Mouse (Mus musculus) forebrain, embryonic 11.5 days (tissue): ENCODE data around the gene Fcrlb. TPM values are rescaled to one million over a fixed set of nuclear protein-coding genes. Genes with fewer than 3 reads are reported as not detected.

Source experiments
- ATAC-seq: fragments of 200-750 bp; cut with Nextera tagmentation; replicated peaks from 2 replicates; pipeline ENCODE4 v1.8.0; 2017; ENCODE audit warnings: moderate TSS enrichment; ENCODE audit not compliant: low FRiP score
- DNase-seq: peaks from one replicate; pipeline ENCODE4 v3.0.0-alpha.2; 2017; ENCODE audit warnings: low spot score
- H3K27ac ChIP-seq: fragments of 300-500 bp; sonication (generic); 2 replicates; pipeline ENCODE4 v1.5.1; 2014; ENCODE audit warnings: low read depth, low read length
- H3K27me3 ChIP-seq: fragments of 300-500 bp; sonication (generic); 2 replicates; pipeline ENCODE4 v1.6.1; 2014; ENCODE audit warnings: mild to moderate bottlenecking, low read length, mixed read lengths; ENCODE audit not compliant: control insufficient read depth, insufficient read depth
- H3K36me3 ChIP-seq: fragments of 300-500 bp; sonication (generic); 2 replicates; pipeline ENCODE4 v1.6.1; 2014; ENCODE audit warnings: mild to moderate bottlenecking, low read length, moderate library complexity, mixed read lengths; ENCODE audit not compliant: control insufficient read depth, insufficient read depth
- H3K4me1 ChIP-seq: fragments of 300-500 bp; sonication (generic); replicated peaks from 2 replicates; pipeline ENCODE4 v1.6.1; 2014; ENCODE audit warnings: low read length, mixed read lengths; ENCODE audit not compliant: control insufficient read depth, insufficient read depth
- H3K4me2 ChIP-seq: fragments of 300-500 bp; sonication (generic); 2 replicates; pipeline ENCODE4 v1.6.1; 2014; ENCODE audit warnings: low read depth, mild to moderate bottlenecking, low read length, moderate library complexity, mixed read lengths; ENCODE audit not compliant: severe bottlenecking
- H3K4me3 ChIP-seq: fragments of 300-500 bp; sonication (generic); 2 replicates; pipeline ENCODE4 v1.5.1; 2014; ENCODE audit warnings: low read depth, low read length
- H3K9ac ChIP-seq: fragments of 300-500 bp; sonication (generic); 2 replicates; pipeline ENCODE4 v1.6.1; 2014; ENCODE audit warnings: low read length
- H3K9me3 ChIP-seq: fragments of 300-500 bp; sonication (generic); 2 replicates; pipeline ENCODE4 v1.6.1; 2016; ENCODE audit warnings: low read length, mixed read lengths; ENCODE audit not compliant: control insufficient read depth
- WGBS: fragments of 180-500 bp; shearing (Covaris S2); extraction: QIAGEN DNeasy Blood & Tissue Kit; methylation state at CpG from one replicate; pipeline ENCODE4 v1.1.7; 2014; 5-methylcytosine and 5-hydroxymethylcytosine counted together
- polyA plus RNA-seq: library from polyadenylated mRNA; unstranded; fragments of >200 nt; fragmentation: Nextera tagmentation; extraction: Ambion mirVana; gene quantifications from 2 replicates; pipeline ENCODE4 v1.2.1, GENCODE M21; 2014

Fcrlb gene
- polyA plus RNA-seq, 1 experiment from 2014 or later = not detected

GRCm38 (mm10) chr1:170901536-170902238, 11.1 kb downstream of the Fcrlb start:
- peaks cover 6% of the 10 kb centered on the region for H3K27me3 ChIP-seq
- H3K4me1 ChIP-seq = no peaks in the 10 kb centered on the region
- H3K9me3 ChIP-seq = no peaks in the 10 kb centered on the region
- 0 out of 2 replicates have a peak overlapping the region, but pooled peaks have one; percentile 26 for H3K4me2 ChIP-seq
- DNase-seq = peak; percentile 93
- H3K4me3 ChIP-seq = no peak overlapping the region
- no peaks in the 10 kb centered on the region for H3K36me3 ChIP-seq
- ATAC-seq = peak; percentile 67; the same call in 1 of the 2 replicates
- H3K27ac ChIP-seq = no peak overlapping the region
- 24% methylated on average over 10 of the region's 10 CpGs for WGBS
- no peak overlapping the region for H3K9ac ChIP-seq

- WGBS = 39% methylated on average over 10 of the region's 10 CpGs
- no peaks in the 10 kb centered on the region for H3K36me3 ChIP-seq
- no peaks in the 10 kb centered on the region for H3K4me1 ChIP-seq
- ATAC-seq = no peak
- DNase-seq = no peak
- H3K9ac ChIP-seq = no peak overlapping the region
- no peaks in the 10 kb centered on the region; the same call in 1 of the 2 replicates for H3K27me3 ChIP-seq
- H3K4me3 ChIP-seq = no peak overlapping the region
- no peak overlapping the region for H3K4me2 ChIP-seq
- no peak overlapping the region for H3K27ac ChIP-seq
- H3K9me3 ChIP-seq = no peaks in the 10 kb centered on the region
Observed at GRCm38 (mm10) chr1:170900799-170901467, 11.8 kb downstream of the Fcrlb start.

- WGBS = 80% methylated on average over 16 of the region's 16 CpGs
- Histone ChIP-seq H3K27me3 (no peaks in the 10 kb centered on the region), H3K4me3 (no peak overlapping the region), H3K4me1 (no peaks in the 10 kb centered on the region), H3K9ac (no peak overlapping the region), H3K36me3 (no peaks in the 10 kb centered on the region), H3K27ac (no peak overlapping the region), H3K4me2 (no peak overlapping the region), H3K9me3 (no peaks in the 10 kb centered on the region)
- no peak for DNase-seq
- ATAC-seq = no peak
Observed at GRCm38 (mm10) chr1:170898413-170899075, 14.2 kb downstream of the Fcrlb start.

- ATAC-seq = no peak
- Histone ChIP-seq H3K4me1 (no peaks in the 10 kb centered on the region), H3K9me3 (no peaks in the 10 kb centered on the region), H3K9ac (no peak overlapping the region), H3K4me3 (no peak overlapping the region), H3K4me2 (no peak overlapping the region), H3K27me3 (no peaks in the 10 kb centered on the region), H3K27ac (no peak overlapping the region), H3K36me3 (no peaks in the 10 kb centered on the region)
- 86% methylated on average over 5 of the region's 5 CpGs for WGBS
- no peak for DNase-seq
Observed at GRCm38 (mm10) chr1:170896651-170897281, 16.0 kb downstream of the Fcrlb start.

- H3K9ac ChIP-seq = no peak overlapping the region
- H3K36me3 ChIP-seq = no peaks in the 10 kb centered on the region
- no peaks in the 10 kb centered on the region for H3K9me3 ChIP-seq
- DNase-seq = no peak
- no peaks in the 10 kb centered on the region for H3K4me1 ChIP-seq
- H3K4me3 ChIP-seq = no peak overlapping the region
- no peaks in the 10 kb centered on the region for H3K27me3 ChIP-seq
- H3K4me2 ChIP-seq = no peak overlapping the region
- WGBS = 62% methylated on average over 9 of the region's 9 CpGs
- no peak overlapping the region for H3K27ac ChIP-seq
- no peak for ATAC-seq
Observed at GRCm38 (mm10) chr1:170894603-170895602, 17.8 kb downstream of the Fcrlb start.

- WGBS = 34% methylated on average over 1 of the region's 1 CpGs
- DNase-seq = no peak
- ATAC-seq = no peak
- Histone ChIP-seq H3K4me2 (no peak overlapping the region), H3K27ac (no peak overlapping the region), H3K4me3 (no peak overlapping the region), H3K4me1 (no peaks in the 10 kb centered on the region), H3K9me3 (no peaks in the 10 kb centered on the region), H3K36me3 (no peaks in the 10 kb centered on the region), H3K27me3 (no peaks in the 10 kb centered on the region), H3K9ac (no peak overlapping the region)
Observed at GRCm38 (mm10) chr1:170892279-170892678, 20.5 kb downstream of the Fcrlb start.

- Histone ChIP-seq H3K36me3 (no peaks in the 10 kb centered on the region), H3K4me3 (no peak overlapping the region), H3K4me1 (no peaks in the 10 kb centered on the region), H3K27me3 (no peaks in the 10 kb centered on the region), H3K9ac (no peak overlapping the region), H3K27ac (no peak overlapping the region), H3K9me3 (no peaks in the 10 kb centered on the region), H3K4me2 (no peak overlapping the region)
- DNase-seq (no peak), ATAC-seq (no peak)
- 79% methylated on average over 2 of the region's 2 CpGs for WGBS
Observed at GRCm38 (mm10) chr1:170891646-170892045, 21.1 kb downstream of the Fcrlb start.

GRCm38 (mm10) chr1:170889310-170889709, 23.4 kb downstream of the Fcrlb start:
- Histone ChIP-seq H3K9me3 (no peaks in the 10 kb centered on the region), H3K4me3 (no peak overlapping the region), H3K27me3 (no peaks in the 10 kb centered on the region), H3K27ac (no peak overlapping the region), H3K4me1 (no peaks in the 10 kb centered on the region), H3K4me2 (no peak overlapping the region), H3K36me3 (no peaks in the 10 kb centered on the region), H3K9ac (no peak overlapping the region)
- no peak for ATAC-seq
- WGBS = 78% methylated on average over 4 of the region's 4 CpGs
- DNase-seq = no peak
